Mouse (Mus musculus) 3T3-L1 (cell line): Measurements from ENCODE around the gene Zfp536.

Experiments
- DNase-seq: peaks from one replicate; pipeline ENCODE4 v3.0.0-alpha.2; 2015; ENCODE audit warnings: low read depth, low spot score

The Zfp536 gene

GRCm38 (mm10) chr7:37689561-37690305, 83.7 kb downstream of the Zfp536 start:
- no peak for DNase-seq

DNA sequence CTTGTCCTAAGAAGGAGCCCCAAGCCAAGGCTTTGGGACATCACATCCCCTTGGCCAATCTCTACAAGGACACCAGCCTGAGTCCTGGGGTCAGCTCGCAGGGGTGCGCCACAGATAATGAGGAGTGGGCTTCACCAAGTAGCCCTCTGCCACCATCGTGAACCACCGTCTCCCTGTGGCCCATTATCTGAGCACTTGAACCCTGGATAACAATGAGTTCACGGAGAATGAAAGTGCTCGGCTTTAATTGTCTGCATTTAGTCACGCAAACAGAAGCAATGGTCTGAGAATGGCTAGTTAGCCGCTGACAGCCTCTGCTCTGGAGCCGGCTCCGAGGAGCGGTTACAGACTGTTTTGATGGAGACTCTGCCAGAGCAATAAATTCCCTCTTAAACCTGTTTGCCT, 84.3 kb downstream of the Zfp536 start:
- no peak for DNase-seq

DNA sequence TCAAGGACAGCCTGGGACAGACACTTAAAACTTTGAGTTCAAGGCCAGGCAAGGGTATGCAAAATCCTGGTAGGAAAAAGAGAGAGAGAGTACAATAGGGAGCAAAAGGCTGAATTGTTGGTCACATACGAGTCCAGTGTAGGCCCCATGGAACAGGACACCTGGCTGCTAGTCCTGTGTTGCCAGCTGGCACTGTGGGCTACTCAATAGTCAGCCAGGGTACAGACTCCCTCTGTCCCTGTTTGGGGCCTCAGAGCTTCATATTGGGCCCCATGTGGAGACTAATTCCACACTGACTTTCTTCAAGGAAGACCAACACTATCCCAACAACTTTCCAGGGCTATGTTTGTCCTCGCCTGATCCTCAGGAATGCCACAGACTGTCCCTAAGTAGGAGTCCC, 87.1 kb downstream of the Zfp536 start:
- DNase-seq, result no peak

GRCm38 (mm10) chr7:37685247-37685646, 88.2 kb downstream of the Zfp536 start:
- DNase-seq, result no peak

GRCm38 (mm10) chr7:37681335-37681734, 92.1 kb downstream of the Zfp536 start:
- no peak for DNase-seq

DNA sequence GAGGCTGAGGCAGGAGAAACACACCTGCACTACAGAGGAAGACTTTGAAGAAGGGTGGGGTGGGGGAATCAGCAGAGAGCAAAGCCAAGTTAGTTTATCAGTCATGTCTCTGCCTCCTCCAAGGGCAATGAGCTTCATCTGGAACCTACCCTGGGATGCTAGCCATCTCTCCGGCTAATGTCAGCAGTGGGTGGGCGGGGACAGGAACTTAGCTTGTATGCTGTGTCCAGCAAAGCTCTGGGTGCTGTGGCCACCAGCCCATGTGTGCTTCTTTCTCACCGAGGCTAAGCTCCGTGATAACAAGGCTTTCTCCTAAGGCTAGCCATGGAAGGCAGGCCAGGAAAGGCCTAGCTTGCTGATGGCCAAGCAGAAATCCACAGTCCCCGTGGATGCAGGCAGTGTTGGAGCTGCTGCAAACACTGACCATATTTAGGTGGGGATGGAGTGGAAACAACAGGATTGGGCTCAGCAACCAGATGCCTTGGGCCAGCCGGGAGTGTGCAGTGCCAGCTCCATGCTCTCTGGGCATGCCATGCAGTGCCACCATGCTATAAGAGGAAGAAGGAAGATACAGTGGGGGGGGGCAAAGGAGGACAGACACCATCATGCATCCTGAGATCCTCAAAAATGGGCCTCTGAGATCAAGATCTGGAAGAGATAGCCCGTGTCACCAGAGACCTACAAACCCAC, 109.6 kb downstream of the Zfp536 start:
- DNase-seq, result no peak

DNA sequence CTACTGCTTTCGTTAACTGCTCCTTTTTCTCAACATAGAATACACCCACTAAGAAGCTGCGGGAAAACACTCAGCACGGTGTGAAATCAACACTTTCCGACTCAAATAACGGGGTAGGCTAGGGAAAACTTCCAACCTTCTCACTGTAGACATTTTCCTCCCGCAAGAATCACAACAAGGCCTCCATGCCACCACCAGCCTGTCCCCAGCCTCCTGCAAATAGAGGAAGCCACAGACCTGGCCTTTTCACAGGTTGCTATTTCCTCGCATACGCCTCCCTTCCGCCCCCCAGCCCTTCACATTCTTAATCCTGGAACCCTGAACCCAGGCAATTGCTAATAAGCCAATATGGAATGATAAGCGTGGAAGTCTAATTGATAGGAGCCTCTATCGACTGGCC, 124.8 kb downstream of the Zfp536 start:
- DNase-seq, result no peak

DNA sequence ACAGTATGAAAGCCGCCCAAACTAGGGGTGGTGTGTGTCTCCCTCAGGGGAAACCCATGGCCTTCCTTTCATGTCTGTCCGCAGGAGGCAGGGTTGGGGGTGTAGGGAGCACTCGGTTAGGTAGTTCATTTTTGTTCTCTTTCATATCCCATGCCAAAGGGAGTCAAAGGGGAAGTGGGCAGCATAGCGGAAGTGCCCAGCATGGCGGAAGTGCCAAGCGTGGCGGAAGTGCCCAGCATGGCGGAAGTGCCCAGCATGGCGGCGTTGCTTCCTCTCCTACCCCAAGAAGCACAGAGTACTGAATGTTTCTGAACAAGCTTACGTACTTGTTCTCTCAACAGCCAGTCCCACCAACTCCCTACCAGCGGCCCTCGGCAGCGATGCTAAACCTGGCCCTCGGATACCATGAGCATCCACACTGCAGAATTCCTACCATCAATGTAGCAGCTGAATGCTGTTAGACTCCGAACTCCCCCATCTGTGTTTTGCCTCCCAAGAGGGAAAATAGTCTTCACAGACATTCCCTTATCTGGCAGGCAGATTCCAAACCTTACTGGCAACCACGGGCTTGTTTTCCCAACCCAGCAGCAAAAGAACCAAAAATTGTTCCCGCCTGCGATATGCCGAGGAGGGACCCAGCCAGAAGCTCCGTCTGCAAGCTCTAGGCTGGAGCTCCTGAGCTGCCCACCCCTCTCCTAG, 125.4 kb downstream of the Zfp536 start:
- DNase-seq, result no peak

GRCm38 (mm10) chr7:37639740-37640397, 133.6 kb downstream of the Zfp536 start:
- DNase-seq, result no peak

GRCm38 (mm10) chr7:37634812-37635211, 138.6 kb downstream of the Zfp536 start:
- DNase-seq, result no peak

- no peak for DNase-seq
Observed at GRCm38 (mm10) chr7:37630410-37630809, 143.0 kb downstream of the Zfp536 start.

GRCm38 (mm10) chr7:37627897-37628510, 145.4 kb downstream of the Zfp536 start:
- DNase-seq, result no peak

- DNase-seq, result no peak
Observed at GRCm38 (mm10) chr7:37625758-37626157, 147.7 kb downstream of the Zfp536 start.

DNA sequence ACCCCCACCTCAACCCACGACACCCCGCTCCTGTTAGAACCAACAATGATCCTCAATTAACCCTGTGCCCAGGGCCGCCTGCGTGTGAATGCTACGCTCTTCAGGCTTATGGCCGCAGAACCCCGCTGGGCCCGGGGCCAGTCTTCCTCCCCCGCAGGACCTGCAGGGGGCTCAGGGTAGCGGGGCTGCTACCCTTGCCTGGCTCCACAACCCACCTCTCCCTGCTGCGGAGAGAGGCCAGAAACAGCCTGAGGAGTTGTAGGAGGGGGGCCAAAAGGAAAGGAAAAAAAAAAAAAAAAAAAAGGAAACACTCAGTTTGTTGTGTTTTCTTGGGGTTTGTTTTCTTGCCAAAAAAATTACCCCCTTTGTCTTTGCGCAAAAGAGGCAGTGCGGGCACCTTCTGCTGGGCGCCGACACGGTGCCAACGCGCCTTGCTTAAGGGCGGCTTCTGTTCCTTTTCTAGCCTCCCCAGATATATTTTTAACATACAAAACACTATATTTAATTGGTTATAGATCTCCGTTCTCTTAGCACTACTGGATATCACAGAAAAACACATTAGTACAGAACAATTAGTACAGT, 148.6 kb downstream of the Zfp536 start:
- no peak for DNase-seq

DNA sequence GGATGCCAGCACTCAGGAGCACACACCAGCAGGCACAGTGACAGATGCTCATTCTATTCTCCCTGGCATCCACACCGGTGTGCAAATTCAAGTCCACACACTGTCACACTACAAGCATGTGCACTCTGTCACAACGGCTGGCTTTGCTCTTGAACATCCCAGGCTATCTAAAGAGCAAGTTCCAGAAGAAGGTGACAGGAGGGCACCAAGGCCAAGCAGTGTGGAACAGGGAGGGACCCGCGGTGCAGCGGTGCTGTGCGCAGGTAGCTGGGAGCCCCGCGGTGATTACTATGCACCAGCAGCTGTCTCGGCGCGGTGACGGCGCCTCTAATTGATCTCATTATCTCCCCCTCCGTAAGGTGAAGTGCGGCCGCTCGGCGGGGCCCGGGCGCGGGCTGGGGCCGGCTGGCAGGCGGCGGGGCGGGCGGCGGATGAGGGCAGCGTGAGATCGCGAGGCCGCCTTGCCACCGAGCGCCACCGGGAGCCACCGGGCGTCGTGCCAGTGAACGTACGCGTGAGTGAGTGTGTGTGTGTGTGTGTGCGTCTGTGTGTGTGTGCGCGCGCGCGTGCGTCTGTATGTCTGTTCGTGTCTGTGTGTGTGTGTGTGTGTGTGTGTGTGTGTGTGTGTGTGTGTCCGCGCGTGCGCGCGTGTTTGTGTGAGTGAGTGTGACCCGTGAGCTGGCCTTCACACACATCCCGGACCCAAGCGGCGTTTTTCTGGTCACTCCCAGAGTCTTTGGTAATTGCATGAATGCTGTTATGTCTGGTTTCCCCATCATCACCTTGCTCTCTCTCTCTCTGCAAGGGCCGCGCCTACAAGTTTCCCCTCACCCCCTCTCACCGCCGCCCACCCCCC, 149.3 kb downstream of the Zfp536 start:
- DNase-seq, result no peak

DNA sequence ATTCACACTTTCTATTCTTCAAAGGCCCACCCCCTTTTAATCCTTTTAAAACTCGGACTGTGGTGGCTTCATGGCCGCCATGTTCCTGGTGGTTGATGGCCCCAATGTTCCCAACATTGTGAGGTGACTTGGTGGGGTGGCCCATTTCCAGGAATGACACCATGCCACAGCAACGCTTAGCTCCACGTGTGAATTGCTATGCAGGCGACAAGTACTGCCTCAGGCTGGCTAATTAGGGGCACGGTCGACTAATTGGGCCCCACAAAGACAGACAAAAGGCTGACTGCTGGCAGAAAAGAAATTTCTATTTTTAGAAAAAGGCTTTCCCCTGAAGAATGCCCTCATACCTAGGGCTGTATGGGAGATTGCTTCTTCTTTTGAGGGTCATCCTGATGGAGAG, 154.2 kb downstream of the Zfp536 start:
- DNase-seq, result no peak

GRCm38 (mm10) chr7:37617880-37618279, 155.6 kb downstream of the Zfp536 start:
- DNase-seq, result no peak

- DNase-seq, result no peak
Observed at GRCm38 (mm10) chr7:37615932-37616331, 157.5 kb downstream of the Zfp536 start.

GRCm38 (mm10) chr7:37614381-37614780, 159.1 kb downstream of the Zfp536 start:
- DNase-seq, result no peak

DNA sequence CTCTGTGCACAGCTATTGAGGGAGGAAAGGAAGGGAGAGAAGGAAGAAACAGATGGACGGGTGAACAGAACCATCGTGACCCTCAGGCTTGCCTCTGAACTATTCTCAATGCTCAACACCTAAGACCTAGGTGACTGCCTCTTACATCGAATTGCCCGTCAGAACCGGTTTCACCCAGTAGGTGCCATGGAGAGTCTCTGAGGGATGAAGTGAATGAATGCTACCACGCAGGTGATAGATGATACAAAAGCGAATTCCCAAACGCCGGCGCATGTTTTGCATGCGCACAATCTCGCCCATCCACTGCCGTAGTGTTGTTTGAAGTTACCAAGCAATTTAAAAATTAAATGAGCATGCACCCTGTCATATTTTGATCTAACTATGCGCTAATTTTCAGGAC, 164.9 kb downstream of the Zfp536 start:
- DNase-seq, result no peak
